Mouse (Mus musculus) midbrain, embryonic 11.5 days (tissue): ENCODE results near the gene Scamp4. TPM values are rescaled to one million over a fixed set of nuclear protein-coding genes. Genes with fewer than 3 reads are reported as not detected.

Experiments
- ATAC-seq: fragments of 200-750 bp; cut with Nextera tagmentation; 2 replicates; pipeline ENCODE4 v1.8.0; 2017; ENCODE audit warnings: moderate TSS enrichment, moderate library complexity; ENCODE audit not compliant: low FRiP score
- DNase-seq: peaks from one replicate; pipeline ENCODE4 v3.0.0; 2015; ENCODE audit warnings: low spot score; ENCODE audit errors: missing footprints
- H3K27ac ChIP-seq: fragments of 300-500 bp; sonication (generic); 2 replicates; pipeline ENCODE4 v1.5.1; 2014; ENCODE audit warnings: low read depth, low read length
- H3K27me3 ChIP-seq: fragments of 300-500 bp; sonication (generic); 2 replicates; pipeline ENCODE4 v1.6.1; 2014; ENCODE audit warnings: mild to moderate bottlenecking, low read length, moderate library complexity, mixed read lengths; ENCODE audit not compliant: control insufficient read depth, insufficient read depth
- H3K36me3 ChIP-seq: fragments of 300-500 bp; sonication (generic); 2 replicates; pipeline ENCODE4 v1.6.1; 2014; ENCODE audit warnings: mild to moderate bottlenecking, low read length, moderate library complexity, mixed read lengths; ENCODE audit not compliant: control insufficient read depth, insufficient read depth
- H3K4me1 ChIP-seq: fragments of 300-500 bp; sonication (generic); 2 replicates; pipeline ENCODE4 v1.6.1; 2014; ENCODE audit warnings: low read length; ENCODE audit not compliant: control insufficient read depth, insufficient read depth
- H3K4me2 ChIP-seq: fragments of 300-500 bp; sonication (generic); 2 replicates; pipeline ENCODE4 v1.6.1; 2014; ENCODE audit warnings: mild to moderate bottlenecking, moderate library complexity
- H3K4me3 ChIP-seq: fragments of 300-500 bp; sonication (generic); 2 replicates; pipeline ENCODE4 v1.5.1; 2014; ENCODE audit warnings: low read depth, low read length
- H3K9ac ChIP-seq: fragments of 300-500 bp; sonication (generic); 2 replicates; pipeline ENCODE4 v1.6.1; 2014; ENCODE audit warnings: low read length
- H3K9me3 ChIP-seq: fragments of 300-500 bp; sonication (generic); 2 replicates; pipeline ENCODE4 v1.6.1; 2016; ENCODE audit warnings: low read length; ENCODE audit not compliant: control insufficient read depth
- WGBS: fragments of 180-500 bp; shearing (Covaris S2); extraction: QIAGEN DNeasy Blood & Tissue Kit; methylation state at CpG from one replicate; pipeline ENCODE4 v1.1.7; 2014; 5-methylcytosine and 5-hydroxymethylcytosine counted together
- polyA plus RNA-seq: library from polyadenylated mRNA; unstranded; fragments of >200 nt; fragmentation: Nextera tagmentation; extraction: Ambion mirVana; gene quantifications from 2 replicates; pipeline ENCODE4 v1.2.1, GENCODE M21; 2014

Gene Scamp4
- polyA plus RNA-seq, 1 experiment from 2014 or later: 62.3 TPM

GRCm38 (mm10) chr10:80576351-80577194, 26.1 kb upstream of the Scamp4 start:
- peak overlapping the region; percentile 74 for H3K4me3 ChIP-seq
- peak overlapping the region; percentile 78 for H3K4me2 ChIP-seq
- H3K9ac ChIP-seq: peak overlapping the region; percentile 74
- H3K36me3 ChIP-seq: no peaks in the 10 kb centered on the region
- peaks cover 23% of the 10 kb centered on the region for H3K4me1 ChIP-seq
- ATAC-seq (peak; percentile 11; the same call in 1 of the 2 replicates), DNase-seq (peak; percentile 93)
- no peaks in the 10 kb centered on the region for H3K27me3 ChIP-seq
- WGBS: under 1% methylated on average over 87 of the region's 96 CpGs
- H3K27ac ChIP-seq: peak overlapping the region; percentile 70
- no peaks in the 10 kb centered on the region for H3K9me3 ChIP-seq

DNA sequence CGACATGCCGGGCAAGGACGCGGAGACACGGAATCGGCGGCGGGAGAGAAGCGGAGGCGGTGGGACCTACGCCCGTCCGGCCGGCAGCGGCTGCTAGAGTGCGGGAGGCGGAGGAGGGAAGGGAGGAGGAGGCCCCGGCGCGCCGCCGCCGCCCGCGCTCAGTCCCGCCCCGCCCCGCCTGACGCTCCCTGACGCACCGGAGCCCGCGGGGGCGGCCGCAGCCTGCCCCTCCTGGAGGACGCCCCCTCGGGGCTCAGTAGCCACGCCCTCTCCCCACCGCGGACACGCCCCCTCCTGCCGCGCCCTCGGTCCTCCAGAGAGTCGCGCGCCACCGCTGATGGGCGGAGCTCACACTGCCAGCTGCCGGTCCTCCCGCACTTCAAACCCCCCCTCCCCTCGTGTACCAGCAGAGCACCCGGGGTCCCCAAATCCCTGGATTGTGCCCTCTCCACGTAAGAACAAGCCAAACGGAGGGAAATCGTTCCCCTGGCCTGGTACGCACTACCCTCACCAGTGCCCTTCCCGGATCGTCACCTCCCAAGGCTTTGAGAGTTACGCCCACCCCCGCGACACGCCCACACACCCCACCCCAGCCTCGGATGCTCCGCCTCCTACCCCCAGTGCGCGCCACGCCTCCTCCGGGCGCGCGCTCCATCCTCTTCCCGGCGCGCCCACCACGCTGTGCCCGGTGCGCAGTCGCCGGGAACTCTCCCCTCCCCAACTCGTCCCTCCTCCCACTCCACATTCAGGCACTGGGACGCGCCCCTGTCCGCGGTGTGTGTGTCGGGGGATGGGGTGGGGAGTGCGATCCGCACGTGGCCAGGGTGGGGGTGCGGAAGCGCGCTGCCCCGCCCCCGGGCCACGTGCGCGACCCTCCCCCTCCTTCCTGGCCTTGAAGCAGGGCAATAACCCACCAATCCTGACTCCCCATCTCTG, 25.2 kb upstream of the Scamp4 start, which contains the start of gene Klf16:
Klf16 (minus strand) TSS at position 127 of the 936 bp plus-strand sequence.
- WGBS: under 1% methylated on average over 76 of the region's 97 CpGs
- Histone ChIP-seq H3K4me2 (peak within 1 kb of the TSS; percentile 78), H3K4me3 (peak within 1 kb of the TSS; percentile 74), H3K9ac (peak within 1 kb of the TSS; percentile 74), H3K36me3 (no peaks in the 10 kb centered on the region), H3K27me3 (no peaks in the 10 kb centered on the region), H3K9me3 (no peaks in the 10 kb centered on the region), H3K4me1 (peaks cover 23% of the 10 kb centered on the region), H3K27ac (peak within 1 kb of the TSS; percentile 70)
- ATAC-seq (peak; percentile 82), DNase-seq (peak; percentile 99)

- H3K9me3 ChIP-seq: no peaks in the 10 kb centered on the region
- H3K4me3 ChIP-seq: peak overlapping the region; percentile 74
- H3K27ac ChIP-seq: peak overlapping the region; percentile 70
- peak overlapping the region; percentile 78 for H3K4me2 ChIP-seq
- no peaks in the 10 kb centered on the region for H3K36me3 ChIP-seq
- ATAC-seq (peak; percentile 47), DNase-seq (peak; percentile 98)
- H3K9ac ChIP-seq: peak overlapping the region; percentile 74
- peaks cover 23% of the 10 kb centered on the region for H3K4me1 ChIP-seq
- H3K27me3 ChIP-seq: no peaks in the 10 kb centered on the region
- under 1% methylated on average over 29 of the region's 29 CpGs for WGBS
Observed at GRCm38 (mm10) chr10:80578131-80578750, 24.4 kb upstream of the Scamp4 start.

- Histone ChIP-seq H3K4me3 (peak overlapping the region; percentile 3; the same call in 1 of the 2 replicates), H3K4me1 (peaks cover 22% of the 10 kb centered on the region), H3K36me3 (no peaks in the 10 kb centered on the region; the same call in 1 of the 2 replicates), H3K27ac (no peak overlapping the region; the same call in 1 of the 2 replicates), H3K4me2 (peak overlapping the region; percentile 78; the same call in 1 of the 2 replicates), H3K9ac (no peak overlapping the region), H3K9me3 (no peaks in the 10 kb centered on the region), H3K27me3 (no peaks in the 10 kb centered on the region)
- ATAC-seq (no peak), DNase-seq (peak; percentile 91)
- WGBS: 6% methylated on average over 8 of the region's 8 CpGs
Observed at GRCm38 (mm10) chr10:80578911-80579310, 23.8 kb upstream of the Scamp4 start.

DNA sequence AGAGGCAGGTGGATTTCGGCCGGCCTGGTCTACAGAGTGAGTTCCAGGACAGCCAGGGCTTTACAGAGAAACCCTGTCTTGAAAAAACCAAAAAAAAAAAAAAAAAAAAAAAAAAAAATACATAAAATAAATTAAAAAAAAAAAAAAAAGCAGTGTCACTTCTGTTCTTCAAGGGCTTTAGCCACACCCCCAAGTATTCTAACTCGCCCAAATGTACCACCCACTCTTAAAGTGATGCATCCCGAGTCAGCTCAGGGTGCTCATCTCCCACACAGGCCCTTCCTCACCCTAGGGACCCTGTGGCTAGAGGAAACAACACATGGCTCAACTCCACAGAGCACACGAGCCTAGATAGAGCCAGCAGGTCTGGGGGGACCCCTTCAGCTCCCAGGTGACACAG, 19.6 kb upstream of the Scamp4 start:
- H3K36me3 ChIP-seq: no peaks in the 10 kb centered on the region; the same call in none of the 2 replicates
- H3K27ac ChIP-seq: no peak overlapping the region
- H3K4me1 ChIP-seq: peaks cover 10% of the 10 kb centered on the region
- no peak overlapping the region for H3K9ac ChIP-seq
- no peak overlapping the region for H3K4me2 ChIP-seq
- no peaks in the 10 kb centered on the region for H3K27me3 ChIP-seq
- no peaks in the 10 kb centered on the region for H3K9me3 ChIP-seq
- H3K4me3 ChIP-seq: no peak overlapping the region
- WGBS: 88% methylated on average over 5 of the region's 5 CpGs
- no peak for ATAC-seq
- no peak for DNase-seq

DNA sequence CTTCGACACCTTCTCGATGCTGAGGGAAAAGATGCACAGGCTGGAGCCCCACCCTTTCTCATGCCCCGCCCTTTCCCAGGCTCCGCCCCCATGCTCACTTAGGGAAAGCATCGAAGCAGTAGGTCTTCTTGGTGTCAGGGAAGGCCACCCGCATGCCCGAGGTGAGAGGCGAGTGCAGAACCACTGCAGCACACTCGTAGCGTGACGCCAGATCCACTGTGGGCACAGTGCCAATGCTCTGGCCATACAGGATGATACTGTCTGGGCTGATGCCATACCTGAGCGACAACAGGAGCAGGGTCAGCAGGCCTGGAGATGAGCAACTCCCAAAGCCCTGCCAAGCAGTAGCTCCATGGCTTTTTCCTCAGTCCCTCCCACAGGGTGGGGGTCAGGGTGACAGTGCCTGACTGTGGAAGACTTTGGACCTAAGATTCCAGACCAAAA, 18.6 kb upstream of the Scamp4 start:
- Histone ChIP-seq H3K4me2 (no peak overlapping the region), H3K27me3 (no peaks in the 10 kb centered on the region), H3K4me1 (peaks cover 12% of the 10 kb centered on the region), H3K4me3 (no peak overlapping the region), H3K27ac (no peak overlapping the region), H3K9me3 (no peaks in the 10 kb centered on the region), H3K36me3 (no peaks in the 10 kb centered on the region; the same call in none of the 2 replicates), H3K9ac (no peak overlapping the region)
- ATAC-seq (no peak), DNase-seq (no peak)
- WGBS: 68% methylated on average over 12 of the region's 12 CpGs

GRCm38 (mm10) chr10:80584642-80585552, 17.8 kb upstream of the Scamp4 start:
- peaks cover 17% of the 10 kb centered on the region for H3K4me1 ChIP-seq
- no peak overlapping the region for H3K9ac ChIP-seq
- 77% methylated on average over 12 of the region's 12 CpGs for WGBS
- H3K4me3 ChIP-seq: no peak overlapping the region
- H3K27me3 ChIP-seq: no peaks in the 10 kb centered on the region
- H3K36me3 ChIP-seq: no peaks in the 10 kb centered on the region; the same call in none of the 2 replicates
- H3K9me3 ChIP-seq: no peaks in the 10 kb centered on the region
- H3K4me2 ChIP-seq: no peak overlapping the region
- ATAC-seq (no peak), DNase-seq (peak; percentile 80)
- no peak overlapping the region for H3K27ac ChIP-seq

DNA sequence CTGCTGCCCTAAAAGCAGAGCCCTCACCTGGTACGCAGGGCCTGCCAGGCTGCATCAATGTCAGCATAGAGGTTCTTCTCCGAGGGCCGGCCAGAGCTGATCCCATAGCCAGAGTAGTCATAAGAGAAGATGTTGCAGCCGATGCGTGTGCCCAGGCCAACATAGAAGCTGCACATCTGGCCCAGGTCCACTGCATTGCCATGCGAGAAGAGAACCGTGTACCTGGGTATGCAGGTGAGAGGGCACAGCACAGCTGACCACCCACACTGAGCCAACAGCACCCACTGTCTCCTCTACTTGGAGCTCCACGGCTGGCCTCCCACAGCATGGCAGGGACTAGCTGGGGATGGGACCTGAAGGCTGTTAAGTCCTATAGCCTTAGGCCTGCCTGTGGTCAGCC, 17.1 kb upstream of the Scamp4 start:
- ATAC-seq: no peak
- Histone ChIP-seq H3K4me1 (peaks cover 17% of the 10 kb centered on the region), H3K9me3 (no peaks in the 10 kb centered on the region)

More for the DNA sequence above, 17.1 kb upstream of the Scamp4 start:
- H3K4me3 ChIP-seq: no peak overlapping the region
- WGBS: 96% methylated on average over 8 of the region's 8 CpGs
- no peak overlapping the region for H3K9ac ChIP-seq
- H3K4me2 ChIP-seq: no peak overlapping the region
- no peak overlapping the region for H3K27ac ChIP-seq
- H3K36me3 ChIP-seq: no peaks in the 10 kb centered on the region; the same call in none of the 2 replicates
- no peaks in the 10 kb centered on the region for H3K27me3 ChIP-seq
- peak; percentile 8 for DNase-seq
